Mouse (Mus musculus) heart, embryonic 15.5 days (tissue): ENCODE data around the gene Lyar. TPM values are rescaled to one million over a fixed set of nuclear protein-coding genes. Genes with fewer than 3 reads are reported as not detected.

Experiments used
- ATAC-seq: fragments of 200-750 bp; cut with Nextera tagmentation; replicated peaks from 2 replicates; pipeline ENCODE4 v1.8.0; 2017; ENCODE audit warnings: low read depth, moderate TSS enrichment; ENCODE audit not compliant: insufficient number of reproducible peaks, insufficient read depth, low FRiP score
- H3K27ac ChIP-seq: fragments of 300-500 bp; sonication (generic); 2 replicates; pipeline ENCODE4 v1.5.1; 2015; ENCODE audit warnings: mild to moderate bottlenecking, inconsistent platforms
- H3K27me3 ChIP-seq: fragments of 300-500 bp; sonication (generic); 2 replicates; pipeline ENCODE4 v1.6.1; 2015; ENCODE audit warnings: inconsistent platforms
- H3K36me3 ChIP-seq: fragments of 300-500 bp; sonication (generic); 2 replicates; pipeline ENCODE4 v1.6.1; 2015; ENCODE audit warnings: mild to moderate bottlenecking, inconsistent platforms
- H3K4me1 ChIP-seq: fragments of 300-500 bp; sonication (generic); replicated peaks from 2 replicates; pipeline ENCODE4 v1.6.1; 2015; ENCODE audit warnings: inconsistent platforms
- H3K4me2 ChIP-seq: fragments of 300-500 bp; sonication (generic); 2 replicates; pipeline ENCODE4 v1.6.1; 2015; ENCODE audit warnings: inconsistent platforms, mild to moderate bottlenecking, moderate library complexity
- H3K4me3 ChIP-seq: fragments of 300-500 bp; sonication (generic); 2 replicates; pipeline ENCODE4 v1.5.1; 2015; ENCODE audit warnings: mild to moderate bottlenecking, inconsistent platforms
- H3K9ac ChIP-seq: fragments of 300-500 bp; sonication (generic); 2 replicates; pipeline ENCODE4 v1.6.1; 2015; ENCODE audit warnings: mild to moderate bottlenecking, inconsistent platforms
- H3K9me3 ChIP-seq: fragments of 300-500 bp; sonication (generic); replicated peaks from 2 replicates; pipeline ENCODE4 v1.6.1; 2016; ENCODE audit warnings: inconsistent platforms
- WGBS: fragments of 180-500 bp; shearing (Covaris S2); methylation state at CpG from one replicate; pipeline ENCODE4 v1.1.7; 2015; ENCODE audit warnings: mixed read lengths; 5-methylcytosine and 5-hydroxymethylcytosine counted together
- polyA plus RNA-seq: library from polyadenylated mRNA; unstranded; fragments of >200 nt; fragmentation: Nextera tagmentation; extraction: Ambion mirVana; gene quantifications from 2 replicates; pipeline ENCODE4 v1.2.1, GENCODE M21; 2015

Lyar gene
- polyA plus RNA-seq, 1 experiment from 2014 or later = 46.1 TPM

- WGBS = 81% methylated on average over 1 of the region's 1 CpGs
- H3K27ac ChIP-seq = no peak overlapping the region
- no peak overlapping the region for H3K4me2 ChIP-seq
- no peak overlapping the region for H3K4me3 ChIP-seq
- H3K4me1 ChIP-seq = peaks cover 10% of the 10 kb centered on the region
- ATAC-seq = no peak
- H3K36me3 ChIP-seq = no peaks in the 10 kb centered on the region
- no peaks in the 10 kb centered on the region for H3K27me3 ChIP-seq
- no peaks in the 10 kb centered on the region for H3K9me3 ChIP-seq
- H3K9ac ChIP-seq = no peak overlapping the region
Observed at GRCm38 (mm10) chr5:38256551-38256950, 36.3 kb downstream of the Lyar start.

- H3K36me3 ChIP-seq = peaks cover 13% of the 10 kb centered on the region; the same call in 1 of the 2 replicates
- no peaks in the 10 kb centered on the region for H3K9me3 ChIP-seq
- no peak overlapping the region for H3K9ac ChIP-seq
- peaks cover 10% of the 10 kb centered on the region for H3K4me1 ChIP-seq
- no peak for ATAC-seq
- H3K27ac ChIP-seq = no peak overlapping the region
- 74% methylated on average over 8 of the region's 8 CpGs for WGBS
- H3K4me2 ChIP-seq = no peak overlapping the region
- H3K27me3 ChIP-seq = no peaks in the 10 kb centered on the region
- H3K4me3 ChIP-seq = no peak overlapping the region
Observed at GRCm38 (mm10) chr5:38258034-38258772, 37.9 kb downstream of the Lyar start.

GRCm38 (mm10) chr5:38258773-38259146 is 38.5 kb downstream of the Lyar start:
- Histone ChIP-seq H3K36me3 (peaks cover 19% of the 10 kb centered on the region; the same call in 1 of the 2 replicates), H3K27me3 (no peaks in the 10 kb centered on the region), H3K4me2 (no peak overlapping the region), H3K9me3 (no peaks in the 10 kb centered on the region), H3K27ac (no peak overlapping the region), H3K4me1 (peaks cover 10% of the 10 kb centered on the region), H3K9ac (no peak overlapping the region), H3K4me3 (no peak overlapping the region)
- 87% methylated on average over 5 of the region's 5 CpGs for WGBS
- no peak for ATAC-seq

GRCm38 (mm10) chr5:38259455-38260106 is 39.3 kb downstream of the Lyar start:
- H3K4me1 ChIP-seq = peaks cover 10% of the 10 kb centered on the region
- no peaks in the 10 kb centered on the region for H3K27me3 ChIP-seq
- H3K4me3 ChIP-seq = peak overlapping the region; percentile 92
- H3K9me3 ChIP-seq = no peaks in the 10 kb centered on the region
- peak overlapping the region; percentile 80 for H3K9ac ChIP-seq
- H3K27ac ChIP-seq = peak overlapping the region; percentile 89
- H3K4me2 ChIP-seq = peak overlapping the region; percentile 87
- WGBS = 42% methylated on average over 9 of the region's 9 CpGs
- H3K36me3 ChIP-seq = peaks cover 27% of the 10 kb centered on the region; the same call in 1 of the 2 replicates
- ATAC-seq = no peak

GRCm38 (mm10) chr5:38260107-38260682 is 39.9 kb downstream of the Lyar start, which contains the start of gene Tmem128:
Tmem128 (plus strand) TSS chr5:38260185.
- Histone ChIP-seq H3K27ac (peak within 1 kb of the TSS; percentile 89), H3K27me3 (no peaks in the 10 kb centered on the region), H3K4me2 (peak within 1 kb of the TSS; percentile 87), H3K4me3 (peak within 1 kb of the TSS; percentile 92), H3K36me3 (peaks cover 33% of the 10 kb centered on the region; the same call in 1 of the 2 replicates), H3K9me3 (no peaks in the 10 kb centered on the region), H3K4me1 (peaks cover 10% of the 10 kb centered on the region), H3K9ac (peak within 1 kb of the TSS; percentile 80)
- under 1% methylated on average over 40 of the region's 40 CpGs for WGBS
- ATAC-seq = peak; percentile 44; the same call in 1 of the 2 replicates

- Histone ChIP-seq H3K36me3 (peaks cover 26% of the 10 kb centered on the region), H3K9ac (no peak overlapping the region), H3K4me2 (no peak overlapping the region), H3K4me3 (no peak overlapping the region), H3K4me1 (no peaks in the 10 kb centered on the region), H3K9me3 (no peaks in the 10 kb centered on the region), H3K27me3 (peaks cover 22% of the 10 kb centered on the region), H3K27ac (no peak overlapping the region)
- WGBS = 84% methylated on average over 3 of the region's 3 CpGs
- no peak for ATAC-seq
Observed at GRCm38 (mm10) chr5:38270942-38271341, 50.7 kb downstream of the Lyar start.

GRCm38 (mm10) chr5:38273831-38274230 is 53.6 kb downstream of the Lyar start:
- H3K27ac ChIP-seq = no peak overlapping the region
- no peak for ATAC-seq

GRCm38 (mm10) chr5:38275771-38276170 is 55.5 kb downstream of the Lyar start, which contains the start of gene Otop1:
Otop1 (plus strand) TSS chr5:38275972.
- H3K4me2 ChIP-seq = 0 out of 2 replicates have a peak within 1 kb of the TSS, but pooled peaks have one; percentile 11
- H3K4me3 ChIP-seq = peak within 1 kb of the TSS; percentile 33; the same call in 1 of the 2 replicates
- H3K36me3 ChIP-seq = no peaks in the 10 kb centered on the region
- 9% methylated on average over 4 of the region's 4 CpGs for WGBS
- H3K4me1 ChIP-seq = peaks cover 15% of the 10 kb centered on the region
- peaks cover 70% of the 10 kb centered on the region for H3K27me3 ChIP-seq
- H3K9ac ChIP-seq = no peak within 1 kb of the TSS
- ATAC-seq = no peak
- H3K27ac ChIP-seq = no peak within 1 kb of the TSS
- no peaks in the 10 kb centered on the region for H3K9me3 ChIP-seq

More at GRCm38 (mm10) chr5:38273831-38274230, 53.6 kb downstream of the Lyar start:
- Histone ChIP-seq H3K4me1 (peaks cover 15% of the 10 kb centered on the region), H3K27me3 (peaks cover 51% of the 10 kb centered on the region), H3K4me2 (no peak overlapping the region), H3K9me3 (no peaks in the 10 kb centered on the region), H3K4me3 (no peak overlapping the region), H3K36me3 (peaks cover 5% of the 10 kb centered on the region; the same call in 1 of the 2 replicates), H3K9ac (no peak overlapping the region)
- 84% methylated on average over 4 of the region's 4 CpGs for WGBS

- Histone ChIP-seq H3K9me3 (no peaks in the 10 kb centered on the region), H3K4me1 (peaks cover 15% of the 10 kb centered on the region), H3K27ac (no peak overlapping the region), H3K27me3 (peaks cover 72% of the 10 kb centered on the region), H3K9ac (no peak overlapping the region), H3K4me3 (peak overlapping the region; percentile 33; the same call in 1 of the 2 replicates), H3K4me2 (0 out of 2 replicates have a peak overlapping the region, but pooled peaks have one; percentile 11), H3K36me3 (no peaks in the 10 kb centered on the region)
- 2% methylated on average over 19 of the region's 19 CpGs for WGBS
- ATAC-seq = no peak
Observed at GRCm38 (mm10) chr5:38276451-38276850, 56.2 kb downstream of the Lyar start.

GRCm38 (mm10) chr5:38277098-38277866 is 57.0 kb downstream of the Lyar start:
- no peak for ATAC-seq
- Histone ChIP-seq H3K27ac (no peak overlapping the region), H3K9ac (no peak overlapping the region), H3K4me1 (peaks cover 15% of the 10 kb centered on the region), H3K9me3 (no peaks in the 10 kb centered on the region), H3K27me3 (peaks cover 72% of the 10 kb centered on the region), H3K4me2 (peak overlapping the region; percentile 54), H3K36me3 (no peaks in the 10 kb centered on the region), H3K4me3 (peak overlapping the region; percentile 33)
- WGBS = 3% methylated on average over 64 of the region's 65 CpGs
